Mouse (Mus musculus) hindbrain, embryonic 10.5 days (tissue): ENCODE results near the gene Siae. TPM values are rescaled to one million over a fixed set of nuclear protein-coding genes. Genes with fewer than 3 reads are reported as not detected.

Experiments used
- DNase-seq: peaks from one replicate; pipeline ENCODE4 v3.0.0-alpha.2; 2017; ENCODE audit warnings: low spot score
- H3K27ac ChIP-seq: fragments of 300-500 bp; sonication (generic); 2 replicates; pipeline ENCODE4 v1.5.1; 2016; ENCODE audit warnings: mild to moderate bottlenecking, moderate library complexity
- H3K27me3 ChIP-seq: fragments of 300-500 bp; sonication (generic); 2 replicates; pipeline ENCODE4 v1.6.1; 2016; ENCODE audit warnings: mild to moderate bottlenecking; ENCODE audit not compliant: poor library complexity, insufficient read depth, severe bottlenecking
- H3K36me3 ChIP-seq: fragments of 300-500 bp; sonication (generic); 2 replicates; pipeline ENCODE4 v1.6.1; 2016; ENCODE audit warnings: mild to moderate bottlenecking, moderate library complexity
- H3K4me1 ChIP-seq: fragments of 300-500 bp; sonication (generic); replicated peaks from 2 replicates; pipeline ENCODE4 v1.6.1; 2016; ENCODE audit warnings: mild to moderate bottlenecking
- H3K4me3 ChIP-seq: fragments of 300-500 bp; sonication (generic); 2 replicates; pipeline ENCODE4 v1.5.1; 2016; ENCODE audit warnings: mild to moderate bottlenecking, moderate library complexity
- H3K9me3 ChIP-seq: fragments of 300-500 bp; sonication (generic); 2 replicates; pipeline ENCODE4 v1.6.1; 2016; ENCODE audit warnings: mild to moderate bottlenecking, moderate library complexity
- WGBS: fragments of 180-500 bp; shearing (Covaris S2); methylation state at CpG from one replicate; pipeline ENCODE4 v1.1.7; 2016; 5-methylcytosine and 5-hydroxymethylcytosine counted together
- polyA plus RNA-seq: library from polyadenylated mRNA; unstranded; fragments of >200 nt; fragmentation: Nextera tagmentation; extraction: Ambion mirVana; gene quantifications from 2 replicates; pipeline ENCODE4 v1.2.1, GENCODE M21; 2016

Siae gene
- polyA plus RNA-seq, 1 experiment from 2014 or later, result 8.2 TPM

DNA sequence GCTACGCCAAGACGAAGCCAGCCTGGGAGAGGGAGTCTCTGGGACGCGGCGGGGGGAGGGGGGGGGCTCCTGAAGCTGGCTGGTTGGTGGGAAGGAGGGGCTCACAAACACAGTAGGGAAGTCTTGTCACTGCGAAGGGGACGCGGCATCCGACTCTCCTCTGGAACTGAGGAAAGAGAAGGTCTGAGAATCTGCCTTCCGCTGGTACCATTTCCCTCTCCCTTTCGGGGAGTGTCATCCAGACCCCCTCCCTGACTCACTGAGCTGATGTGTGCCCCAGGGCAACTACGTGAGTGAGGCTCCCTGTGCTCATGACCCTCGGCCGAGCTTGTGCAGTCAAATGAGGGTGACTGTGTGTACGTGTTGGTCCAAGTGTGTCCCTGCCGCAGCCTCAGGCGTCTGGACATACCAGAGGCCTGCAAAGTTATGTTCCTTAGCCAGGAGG, 10.3 kb upstream of the Siae start:
- Histone ChIP-seq H3K4me1 (peaks cover 23% of the 10 kb centered on the region), H3K36me3 (no peaks in the 10 kb centered on the region), H3K27ac (no peak overlapping the region), H3K9me3 (no peaks in the 10 kb centered on the region), H3K27me3 (peaks cover 98% of the 10 kb centered on the region), H3K4me3 (peak overlapping the region; percentile 46)
- peak; percentile 27 for DNase-seq
- 2% methylated on average over 17 of the region's 17 CpGs for WGBS

DNA sequence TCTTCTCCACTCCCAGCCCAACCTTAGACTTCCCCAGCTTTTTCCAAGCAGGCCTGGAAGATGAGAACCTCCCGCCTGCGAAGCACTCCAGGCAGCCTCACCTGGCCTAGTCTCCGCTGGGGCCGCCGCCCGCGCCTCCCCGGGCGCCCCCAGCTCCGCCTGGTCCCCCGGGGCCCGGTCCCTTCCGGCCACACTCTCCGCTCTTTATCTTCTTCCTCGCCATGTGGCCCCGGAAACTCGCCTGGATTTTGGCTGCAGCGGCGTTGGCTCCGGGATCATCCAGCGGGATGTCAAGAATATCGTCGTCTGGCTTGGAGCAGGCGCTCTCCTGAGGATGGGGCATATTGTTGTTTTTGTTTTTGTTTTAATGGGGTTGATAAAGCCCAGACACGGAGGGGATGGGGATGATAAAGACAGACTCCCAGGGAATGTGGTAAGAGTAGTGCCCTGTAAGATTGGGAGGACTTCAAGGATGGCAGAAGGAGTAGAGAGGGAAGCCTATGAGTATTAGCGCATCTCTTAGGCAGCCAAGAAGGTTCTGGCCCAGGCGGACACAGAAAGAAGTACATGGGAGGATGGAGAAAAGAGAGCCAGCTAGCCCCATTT, 9.5 kb upstream of the Siae start:
- Histone ChIP-seq H3K4me3 (peak overlapping the region; percentile 30), H3K36me3 (no peaks in the 10 kb centered on the region), H3K4me1 (peaks cover 23% of the 10 kb centered on the region), H3K27ac (no peak overlapping the region), H3K9me3 (no peaks in the 10 kb centered on the region), H3K27me3 (peaks cover 100% of the 10 kb centered on the region)
- DNase-seq, result no peak
- WGBS, result 7% methylated on average over 27 of the region's 27 CpGs

DNA sequence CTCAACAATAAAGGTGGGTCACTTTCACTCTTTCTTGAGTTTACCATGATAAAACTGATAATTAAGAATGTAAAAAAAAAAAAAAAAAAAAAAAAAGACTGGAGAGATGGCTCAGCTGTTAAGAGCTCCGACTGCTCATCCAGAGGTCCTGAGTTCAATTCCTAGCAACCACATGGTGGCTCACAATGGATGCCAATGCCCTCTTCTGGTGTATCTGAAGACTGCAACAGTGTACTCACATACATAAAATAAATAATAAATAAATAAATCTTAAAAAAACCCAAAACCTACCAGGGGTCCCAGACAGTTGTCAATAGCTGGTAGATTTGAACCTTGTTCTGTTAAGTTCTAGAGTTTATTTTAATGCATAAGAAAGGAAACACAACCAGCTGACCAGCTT, 8.6 kb upstream of the Siae start:
- no peak for DNase-seq
- no peak overlapping the region for H3K27ac ChIP-seq
- no peak overlapping the region for H3K4me3 ChIP-seq
- peaks cover 26% of the 10 kb centered on the region for H3K4me1 ChIP-seq
- peaks cover 100% of the 10 kb centered on the region for H3K27me3 ChIP-seq
- no peaks in the 10 kb centered on the region for H3K9me3 ChIP-seq
- H3K36me3 ChIP-seq, result no peaks in the 10 kb centered on the region
- 76% methylated on average over 1 of the region's 1 CpGs for WGBS

DNA sequence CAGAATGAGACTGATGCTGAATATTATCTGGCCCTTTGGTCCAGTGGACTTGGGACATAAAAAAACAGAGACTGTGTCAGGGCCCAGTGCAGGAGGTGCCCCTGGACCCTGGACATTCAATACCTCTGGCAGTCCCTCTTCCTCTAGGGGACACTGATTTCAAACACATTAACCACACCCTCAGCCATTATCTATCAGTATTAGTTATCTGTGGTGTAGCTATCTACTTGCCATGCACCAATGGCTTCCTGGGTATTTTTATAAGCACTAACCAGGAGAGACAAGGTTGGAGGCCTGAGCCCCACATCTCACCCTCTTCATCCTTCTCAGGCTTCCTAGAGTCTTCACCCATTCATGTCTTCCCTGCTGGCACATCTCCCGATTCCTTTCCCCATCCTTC, 5.1 kb upstream of the Siae start:
- WGBS, result 76% methylated on average over 1 of the region's 1 CpGs
- DNase-seq, result no peak
- no peaks in the 10 kb centered on the region for H3K9me3 ChIP-seq
- H3K27me3 ChIP-seq, result peaks cover 100% of the 10 kb centered on the region
- H3K36me3 ChIP-seq, result no peaks in the 10 kb centered on the region
- no peak overlapping the region for H3K27ac ChIP-seq
- no peak overlapping the region for H3K4me3 ChIP-seq
- H3K4me1 ChIP-seq, result peaks cover 30% of the 10 kb centered on the region

DNA sequence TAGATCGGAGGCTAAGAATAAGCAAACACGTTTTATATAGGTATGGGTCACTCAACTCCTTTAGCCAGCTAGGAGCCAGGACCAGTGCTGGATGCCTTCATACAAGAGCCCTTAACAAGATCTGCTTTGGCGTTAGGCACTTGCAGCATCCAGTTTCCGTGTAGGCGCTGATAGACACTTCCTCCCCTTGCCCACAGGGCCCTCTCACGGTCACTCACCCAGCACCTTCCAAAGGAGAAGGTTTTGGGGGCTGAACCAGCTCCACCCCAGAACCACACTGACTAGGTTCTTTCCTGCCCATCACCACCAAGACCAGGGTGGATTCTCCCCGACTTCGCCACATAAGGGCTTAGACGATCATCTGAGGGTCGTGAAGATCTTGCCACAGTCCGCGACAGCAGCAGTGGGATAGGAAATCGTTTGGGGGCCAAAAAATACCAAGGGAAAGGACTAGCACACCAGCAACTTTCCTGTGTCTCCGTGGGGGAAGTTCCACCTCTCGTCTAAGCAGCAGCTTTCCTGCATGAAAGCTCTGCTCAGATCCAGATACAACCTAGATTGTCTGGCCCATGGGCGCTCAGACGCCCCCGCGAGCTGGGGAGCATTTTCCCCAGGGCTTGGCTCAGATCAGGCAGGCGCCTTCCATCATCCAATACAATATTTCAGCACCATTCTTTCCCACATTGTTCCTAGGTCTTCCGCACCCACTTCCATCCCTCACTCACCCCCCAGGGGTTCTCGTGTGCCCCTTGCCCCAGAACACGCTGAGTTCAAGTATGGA, 3.6 kb upstream of the Siae start:
- H3K9me3 ChIP-seq, result no peaks in the 10 kb centered on the region
- H3K4me3 ChIP-seq, result peak overlapping the region; percentile 55
- 2% methylated on average over 23 of the region's 23 CpGs for WGBS
- DNase-seq, result peak; percentile 26
- no peak overlapping the region for H3K27ac ChIP-seq
- peaks cover 27% of the 10 kb centered on the region for H3K4me1 ChIP-seq
- H3K36me3 ChIP-seq, result no peaks in the 10 kb centered on the region
- peaks cover 100% of the 10 kb centered on the region for H3K27me3 ChIP-seq

DNA sequence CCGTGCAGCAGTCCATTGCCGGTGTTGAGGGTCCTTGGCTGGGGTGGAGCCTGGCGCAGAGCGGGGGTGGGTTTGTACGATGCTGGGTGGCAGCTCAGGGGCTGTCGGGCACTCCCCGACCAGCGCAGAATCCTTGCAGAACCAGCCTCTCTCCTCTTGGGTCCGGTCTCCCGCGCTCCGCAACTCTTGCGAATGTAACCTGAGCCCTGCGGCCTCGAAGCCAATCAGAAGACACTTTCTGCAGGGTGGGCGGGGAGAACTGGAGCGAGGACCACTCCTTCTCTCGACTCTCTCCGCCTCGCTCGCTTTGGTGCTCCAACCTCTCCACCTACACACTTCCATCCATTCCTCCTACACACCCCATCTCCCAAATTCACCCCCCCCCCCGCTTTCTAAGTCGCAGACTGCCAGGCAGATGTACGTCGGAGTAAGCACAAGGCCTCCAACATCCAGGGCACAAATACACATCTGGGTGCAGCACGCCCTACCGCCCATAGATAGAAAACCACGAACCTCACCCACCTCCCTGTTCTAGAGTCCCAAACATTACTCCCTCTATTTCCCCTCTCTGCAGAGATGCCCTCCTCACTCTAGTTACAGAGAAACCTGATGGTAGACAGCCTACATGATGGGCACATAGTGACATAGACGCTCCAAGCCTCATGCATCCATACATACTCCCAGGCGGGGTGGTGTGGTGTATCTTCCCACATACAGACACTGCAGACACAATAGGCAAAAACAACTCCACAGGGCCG, 2.8 kb upstream of the Siae start, which contains the start of gene Nrgn:
Gene Nrgn, minus strand, starts transcription at position 369 of the 758 bp plus-strand sequence.
- Histone ChIP-seq H3K4me1 (peaks cover 27% of the 10 kb centered on the region), H3K4me3 (peak within 1 kb of the TSS; percentile 55), H3K9me3 (no peaks in the 10 kb centered on the region), H3K27ac (no peak within 1 kb of the TSS), H3K36me3 (no peaks in the 10 kb centered on the region), H3K27me3 (peaks cover 92% of the 10 kb centered on the region)
- peak; percentile 86 for DNase-seq
- WGBS, result 5% methylated on average over 31 of the region's 31 CpGs

DNA sequence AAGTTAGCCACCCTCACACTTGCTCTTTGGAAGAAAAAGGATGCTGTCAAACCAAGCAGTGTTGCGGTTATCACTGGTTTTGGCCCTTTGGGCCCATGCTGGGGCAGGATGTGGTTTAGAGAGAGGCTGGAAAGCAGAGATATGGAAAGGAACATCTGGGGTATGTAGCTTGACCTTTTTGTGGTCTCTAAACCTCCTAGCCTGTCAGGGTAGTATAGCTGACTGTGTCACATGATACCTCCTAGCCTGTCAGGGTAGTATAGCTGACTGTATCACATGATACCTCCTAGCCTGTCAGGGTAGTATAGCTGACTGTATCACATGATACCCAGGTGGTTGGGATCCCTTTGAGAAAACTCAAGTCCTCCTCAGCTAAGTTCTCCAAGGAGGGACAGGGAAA, 1.2 kb upstream of the Siae start:
- DNase-seq, result no peak
- Histone ChIP-seq H3K4me3 (no peak overlapping the region), H3K4me1 (peaks cover 27% of the 10 kb centered on the region), H3K9me3 (no peaks in the 10 kb centered on the region), H3K27ac (no peak overlapping the region), H3K27me3 (peaks cover 76% of the 10 kb centered on the region), H3K36me3 (no peaks in the 10 kb centered on the region)
- WGBS, result 86% methylated on average over 1 of the region's 1 CpGs

DNA sequence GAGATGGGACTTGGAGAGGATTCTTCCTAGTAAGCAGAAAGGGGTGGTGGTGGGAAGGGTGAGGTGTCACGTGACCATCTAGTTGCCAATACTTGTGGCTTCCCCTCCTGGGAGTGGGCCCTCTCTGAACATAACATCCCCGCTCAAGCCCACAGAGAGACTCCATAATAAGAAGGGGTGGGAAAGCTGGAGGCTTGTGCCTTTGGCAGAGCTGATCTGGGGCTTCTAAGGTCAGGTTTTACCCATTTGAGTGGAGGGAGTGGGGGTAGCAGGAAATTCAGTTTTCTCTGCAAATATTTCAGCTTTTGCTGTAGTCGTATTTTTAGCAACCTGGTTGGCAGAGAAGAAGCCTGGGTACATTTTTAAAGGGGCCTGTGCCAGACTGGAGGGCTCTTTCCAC, 868 bp downstream of the Siae start:
- H3K27ac ChIP-seq, result no peak overlapping the region
- H3K27me3 ChIP-seq, result peaks cover 56% of the 10 kb centered on the region
- no peak for DNase-seq
- H3K4me3 ChIP-seq, result no peak overlapping the region
- no peaks in the 10 kb centered on the region for H3K9me3 ChIP-seq
- H3K4me1 ChIP-seq, result peaks cover 27% of the 10 kb centered on the region
- WGBS, result 78% methylated on average over 3 of the region's 3 CpGs
- H3K36me3 ChIP-seq, result no peaks in the 10 kb centered on the region

DNA sequence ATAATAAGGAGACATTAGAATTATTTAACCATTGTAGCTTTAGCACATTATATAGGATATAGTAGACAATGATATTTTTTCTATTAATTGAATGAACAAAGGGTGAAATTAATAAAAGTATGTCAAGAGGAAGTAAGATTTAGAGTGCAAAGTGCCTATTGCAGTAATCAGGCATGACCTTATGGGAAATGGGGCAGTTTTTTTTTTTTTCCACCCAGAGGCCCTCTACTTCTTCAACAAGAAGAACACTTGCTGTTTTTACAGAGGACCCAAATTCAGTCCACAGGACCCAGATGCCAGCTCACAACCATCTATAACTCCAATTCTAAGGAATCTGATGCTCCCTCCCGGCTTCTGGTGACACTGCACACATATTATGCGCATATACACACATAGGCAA, 5.1 kb downstream of the Siae start:
- Histone ChIP-seq H3K27ac (no peak overlapping the region), H3K27me3 (peaks cover 13% of the 10 kb centered on the region), H3K4me1 (peaks cover 1% of the 10 kb centered on the region), H3K4me3 (no peak overlapping the region), H3K9me3 (no peaks in the 10 kb centered on the region), H3K36me3 (no peaks in the 10 kb centered on the region)
- 85% methylated on average over 2 of the region's 2 CpGs for WGBS
- DNase-seq, result no peak

DNA sequence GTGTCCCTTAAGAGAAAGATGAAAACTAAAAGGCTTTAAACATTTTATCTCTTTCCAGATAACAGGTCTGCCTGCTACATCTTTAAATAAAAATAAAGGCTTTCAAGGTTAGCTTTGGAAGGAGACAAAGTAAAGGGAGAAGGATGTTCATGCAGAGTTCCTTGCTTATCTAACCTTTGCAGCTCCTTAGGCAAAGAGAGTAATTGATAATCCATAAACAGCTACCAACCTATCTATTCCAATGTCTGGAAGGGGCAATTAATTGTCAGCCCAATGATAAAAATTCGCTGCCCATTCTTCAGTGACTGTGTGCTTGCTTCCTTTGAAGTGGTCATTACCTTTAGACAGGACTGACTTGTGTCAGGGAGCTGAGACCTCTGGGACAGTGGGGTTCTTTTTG, 8.3 kb downstream of the Siae start:
- WGBS, result 66% methylated on average over 1 of the region's 1 CpGs
- no peaks in the 10 kb centered on the region; the same call in 1 of the 2 replicates for H3K27me3 ChIP-seq
- no peaks in the 10 kb centered on the region for H3K9me3 ChIP-seq
- H3K36me3 ChIP-seq, result no peaks in the 10 kb centered on the region
- H3K4me3 ChIP-seq, result no peak overlapping the region
- no peak for DNase-seq
- H3K27ac ChIP-seq, result no peak overlapping the region
- peaks cover 13% of the 10 kb centered on the region for H3K4me1 ChIP-seq

DNA sequence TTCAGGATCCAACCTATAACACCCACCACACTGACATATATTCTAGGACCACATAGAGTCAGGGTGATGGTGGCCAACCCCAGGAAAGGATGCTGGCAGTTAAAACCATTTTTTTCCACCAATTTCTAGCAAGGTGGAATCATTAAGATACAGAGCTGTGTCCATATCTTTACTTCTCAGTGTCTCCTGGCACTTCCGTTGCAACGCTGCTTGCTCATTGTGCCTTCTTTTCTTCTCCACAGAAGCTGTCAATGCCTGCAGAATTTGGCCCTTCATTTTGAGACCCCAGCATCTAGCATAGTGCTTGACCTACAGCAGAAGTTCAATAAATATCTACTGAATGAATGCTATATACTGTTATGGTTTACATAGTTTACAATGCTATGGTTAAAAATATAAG, 11.5 kb downstream of the Siae start:
- Histone ChIP-seq H3K9me3 (no peaks in the 10 kb centered on the region), H3K36me3 (no peaks in the 10 kb centered on the region), H3K4me1 (peaks cover 13% of the 10 kb centered on the region), H3K4me3 (no peak overlapping the region), H3K27me3 (no peaks in the 10 kb centered on the region; the same call in 1 of the 2 replicates), H3K27ac (no peak overlapping the region)
- no peak for DNase-seq
- WGBS, result 93% methylated on average over 2 of the region's 2 CpGs

DNA sequence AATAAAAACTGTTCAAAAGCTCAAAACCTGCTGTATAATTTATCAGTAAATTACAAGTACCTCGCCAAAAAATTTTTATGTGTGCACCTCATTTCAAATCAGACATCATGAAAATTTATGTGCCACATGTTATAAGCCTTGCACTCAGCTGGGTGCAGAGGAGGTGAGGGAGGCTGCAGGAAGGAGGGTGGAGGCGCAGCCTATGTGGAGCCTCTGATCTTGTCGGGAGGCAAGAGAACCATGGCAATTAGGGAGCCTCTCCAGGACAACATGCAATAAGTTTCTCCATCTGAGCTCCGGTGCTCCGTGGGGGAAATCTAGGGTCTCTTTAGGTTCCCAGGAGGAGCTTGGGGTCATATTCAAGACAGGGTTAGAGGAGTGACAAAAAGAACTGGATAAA, 12.0 kb downstream of the Siae start:
- no peaks in the 10 kb centered on the region for H3K9me3 ChIP-seq
- no peak overlapping the region for H3K4me3 ChIP-seq
- DNase-seq, result no peak
- peaks cover 13% of the 10 kb centered on the region for H3K4me1 ChIP-seq
- H3K27ac ChIP-seq, result no peak overlapping the region
- WGBS, result 61% methylated on average over 5 of the region's 5 CpGs
- no peaks in the 10 kb centered on the region for H3K36me3 ChIP-seq
- no peaks in the 10 kb centered on the region; the same call in 1 of the 2 replicates for H3K27me3 ChIP-seq
